Mouse (Mus musculus) neural tube, embryonic 14.5 days (tissue): ENCODE measurements at regions not wholly inside any gene's neighbourhood (a gene's known extent, or its start where the extent isn't known, plus 50 kb on each side); places are given as distances from the start of the nearest gene placed in this dataset.

Experiments used
- ATAC-seq: fragments of 200-750 bp; cut with Nextera tagmentation; 2 replicates; pipeline ENCODE4 v1.8.0; 2017; ENCODE audit warnings: low read depth, mild to moderate bottlenecking, moderate TSS enrichment, moderate library complexity
- H3K27ac ChIP-seq: fragments of 300-500 bp; sonication (generic); 2 replicates; pipeline ENCODE4 v1.5.1; 2014; ENCODE audit warnings: low read depth, mild to moderate bottlenecking, control low read depth, low read length, moderate library complexity, mixed read lengths
- H3K27me3 ChIP-seq: fragments of 300-500 bp; sonication (generic); 2 replicates; pipeline ENCODE4 v1.6.1; 2014; ENCODE audit warnings: low read length; ENCODE audit not compliant: control insufficient read depth, insufficient read depth
- H3K36me3 ChIP-seq: fragments of 300-500 bp; sonication (generic); 2 replicates; pipeline ENCODE4 v1.6.1; 2014; ENCODE audit warnings: low read length, mixed read lengths; ENCODE audit not compliant: control insufficient read depth, insufficient read depth
- H3K4me1 ChIP-seq: fragments of 300-500 bp; sonication (generic); 2 replicates; pipeline ENCODE4 v1.6.1; 2014; ENCODE audit warnings: low read length; ENCODE audit not compliant: control insufficient read depth, insufficient read depth
- H3K4me2 ChIP-seq: fragments of 300-500 bp; sonication (generic); 2 replicates; pipeline ENCODE4 v1.6.1; 2014; ENCODE audit warnings: mild to moderate bottlenecking, low read depth, low read length, control low read depth
- H3K4me3 ChIP-seq: fragments of 300-500 bp; sonication (generic); 2 replicates; pipeline ENCODE4 v1.5.1; 2014; ENCODE audit warnings: low read depth, low read length, control low read depth, mixed read lengths
- H3K9ac ChIP-seq: fragments of 300-500 bp; sonication (generic); replicated peaks from 2 replicates; pipeline ENCODE4 v1.6.1; 2014; ENCODE audit warnings: low read depth, mild to moderate bottlenecking, control low read depth, low read length, mixed read lengths
- H3K9me3 ChIP-seq: fragments of 300-500 bp; sonication (generic); 2 replicates; pipeline ENCODE4 v1.6.1; 2016; ENCODE audit warnings: low read length; ENCODE audit not compliant: control insufficient read depth
- WGBS: fragments of 180-500 bp; shearing (Covaris S2); extraction: QIAGEN DNeasy Blood & Tissue Kit; methylation state at CpG from one replicate; pipeline ENCODE4 v1.1.7; 2014; 5-methylcytosine and 5-hydroxymethylcytosine counted together

- H3K27ac ChIP-seq, result no peak overlapping the region
- no peaks in the 10 kb centered on the region for H3K9me3 ChIP-seq
- ATAC-seq, result no peak
- 58% methylated on average over 19 of the region's 19 CpGs for WGBS
- no peak overlapping the region for H3K4me2 ChIP-seq
- H3K9ac ChIP-seq, result no peak overlapping the region
- no peaks in the 10 kb centered on the region for H3K27me3 ChIP-seq
- H3K4me3 ChIP-seq, result no peak overlapping the region
- H3K4me1 ChIP-seq, result 0 out of 2 replicates have a peak, but pooled peaks cover 3% of the 10 kb centered on the region
- no peaks in the 10 kb centered on the region for H3K36me3 ChIP-seq
These were observed 170.8 kb downstream of the Maf start for GRCm38 (mm10) chr8:115536554-115537346.

- H3K27ac ChIP-seq, result no peak overlapping the region
- H3K9ac ChIP-seq, result no peak overlapping the region
- H3K4me3 ChIP-seq, result no peak overlapping the region
- no peak overlapping the region for H3K4me2 ChIP-seq
- H3K9me3 ChIP-seq, result no peaks in the 10 kb centered on the region
- no peak for ATAC-seq
- no peaks in the 10 kb centered on the region for H3K27me3 ChIP-seq
- H3K36me3 ChIP-seq, result no peaks in the 10 kb centered on the region
- H3K4me1 ChIP-seq, result 0 out of 2 replicates have a peak, but pooled peaks cover 3% of the 10 kb centered on the region
- 73% methylated on average over 8 of the region's 8 CpGs for WGBS
These were observed 171.6 kb downstream of the Maf start for GRCm38 (mm10) chr8:115536001-115536400.

DNA sequence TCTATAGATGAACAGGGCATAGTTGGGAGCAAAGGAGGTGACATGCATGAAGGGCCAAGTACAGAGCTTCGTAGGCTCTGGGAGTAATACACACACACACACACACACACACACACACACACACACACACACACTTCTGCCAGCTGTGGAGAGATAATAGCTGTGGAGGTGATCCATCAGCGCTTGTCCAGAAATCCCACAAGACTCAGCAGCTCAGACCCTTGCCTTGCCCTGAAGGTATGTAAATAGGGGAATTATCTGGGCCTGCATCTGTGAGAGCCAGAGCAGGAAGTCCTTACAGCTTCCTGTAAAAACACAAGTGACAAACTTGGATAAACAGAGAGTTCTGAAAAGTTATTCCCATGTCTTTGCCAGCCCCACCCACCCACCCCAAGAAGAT lies 173.6 kb downstream of the Maf start:
- H3K4me3 ChIP-seq, result no peak overlapping the region
- H3K27me3 ChIP-seq, result no peaks in the 10 kb centered on the region
- H3K36me3 ChIP-seq, result no peaks in the 10 kb centered on the region
- H3K9me3 ChIP-seq, result no peaks in the 10 kb centered on the region
- 0 out of 2 replicates have a peak, but pooled peaks cover 3% of the 10 kb centered on the region for H3K4me1 ChIP-seq
- no peak for ATAC-seq
- H3K27ac ChIP-seq, result no peak overlapping the region
- no peak overlapping the region for H3K9ac ChIP-seq
- 57% methylated on average over 2 of the region's 2 CpGs for WGBS
- H3K4me2 ChIP-seq, result no peak overlapping the region

DNA sequence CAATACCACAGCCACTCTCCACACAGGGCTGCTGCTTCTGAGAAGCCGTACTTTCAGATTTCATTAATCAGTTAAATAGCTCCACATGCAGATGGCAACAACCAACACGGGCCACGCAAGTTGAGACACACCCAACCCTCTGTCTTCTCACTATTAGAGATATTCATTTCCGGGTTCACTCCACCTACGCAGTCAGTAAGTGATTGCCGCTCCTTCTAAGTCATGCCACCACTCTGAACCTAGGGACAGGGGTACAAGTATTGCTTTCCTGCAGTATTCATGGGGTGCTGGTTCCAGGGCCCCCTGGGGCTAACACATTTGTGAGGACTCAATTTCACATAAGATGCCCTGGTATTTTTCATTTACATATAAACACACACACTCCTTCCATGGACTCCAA lies 176.3 kb downstream of the Maf start:
- no peaks in the 10 kb centered on the region for H3K27me3 ChIP-seq
- no peak overlapping the region for H3K27ac ChIP-seq
- 0 out of 2 replicates have a peak, but pooled peaks cover under 1% of the 10 kb centered on the region for H3K4me1 ChIP-seq
- no peak overlapping the region for H3K4me2 ChIP-seq
- no peak overlapping the region for H3K9ac ChIP-seq
- no peak for ATAC-seq
- no peak overlapping the region for H3K4me3 ChIP-seq
- 94% methylated on average over 6 of the region's 6 CpGs for WGBS
- no peaks in the 10 kb centered on the region for H3K36me3 ChIP-seq
- no peaks in the 10 kb centered on the region for H3K9me3 ChIP-seq

DNA sequence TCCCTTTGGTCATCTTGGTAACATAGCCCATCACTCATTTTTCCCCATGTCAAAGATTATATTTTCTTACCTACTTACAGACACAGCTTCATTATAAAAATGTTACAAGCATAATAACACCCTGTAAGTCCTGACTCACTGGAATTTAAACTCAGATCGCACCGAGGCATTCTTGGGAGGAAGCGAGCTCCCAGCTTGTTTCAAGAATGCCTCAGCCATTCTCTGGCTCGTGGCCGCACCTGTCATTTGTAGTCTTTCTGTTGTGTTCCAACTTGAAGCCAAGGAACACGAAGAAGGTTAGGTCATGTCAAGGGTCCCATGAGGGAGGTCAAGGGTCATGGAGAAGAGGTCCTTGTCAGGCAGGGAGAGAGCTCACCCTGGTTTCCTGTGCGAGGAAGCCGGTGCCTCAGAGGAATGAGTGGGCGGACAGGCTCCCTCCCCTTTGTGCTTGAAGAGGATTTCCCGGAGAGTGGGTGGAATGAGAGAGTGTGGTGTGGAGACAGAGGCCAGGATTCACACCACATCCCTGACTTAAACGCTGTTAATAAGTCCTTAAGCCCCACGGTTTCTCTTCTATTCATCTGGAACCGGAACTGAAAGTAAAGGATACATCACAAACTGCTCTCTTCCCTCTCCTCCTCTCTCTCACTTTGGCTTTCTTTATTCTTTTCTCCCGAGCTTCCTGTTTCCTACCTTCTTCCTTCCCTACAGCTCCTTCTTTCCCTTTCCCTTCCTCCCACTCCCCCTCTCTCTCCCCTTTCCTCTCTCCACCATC lies 177.8 kb downstream of the Maf start:
- H3K27ac ChIP-seq, result no peak overlapping the region
- no peaks in the 10 kb centered on the region for H3K36me3 ChIP-seq
- no peak overlapping the region for H3K4me3 ChIP-seq
- H3K4me2 ChIP-seq, result no peak overlapping the region
- H3K9me3 ChIP-seq, result no peaks in the 10 kb centered on the region
- H3K9ac ChIP-seq, result no peak overlapping the region
- ATAC-seq, result no peak
- H3K27me3 ChIP-seq, result no peaks in the 10 kb centered on the region
- whole genome bisulfite sequencing, result 59% methylated on average over 14 of the region's 14 CpGs
- no peaks in the 10 kb centered on the region for H3K4me1 ChIP-seq

- Histone ChIP-seq H3K9me3 (no peaks in the 10 kb centered on the region), H3K36me3 (no peaks in the 10 kb centered on the region), H3K4me2 (no peak overlapping the region), H3K27me3 (no peaks in the 10 kb centered on the region), H3K9ac (no peak overlapping the region), H3K4me3 (no peak overlapping the region), H3K27ac (no peak overlapping the region), H3K4me1 (no peaks in the 10 kb centered on the region)
- 53% methylated on average over 11 of the region's 11 CpGs for WGBS
- ATAC-seq, result no peak
These were observed 178.7 kb downstream of the Maf start for GRCm38 (mm10) chr8:115528879-115529278.

- H3K27ac ChIP-seq, result no peak overlapping the region
- H3K4me1 ChIP-seq, result no peaks in the 10 kb centered on the region
- H3K27me3 ChIP-seq, result no peaks in the 10 kb centered on the region
- H3K4me2 ChIP-seq, result no peak overlapping the region
- no peak overlapping the region for H3K4me3 ChIP-seq
- H3K9ac ChIP-seq, result no peak overlapping the region
- no peaks in the 10 kb centered on the region for H3K36me3 ChIP-seq
- H3K9me3 ChIP-seq, result no peaks in the 10 kb centered on the region
- no peak for ATAC-seq
- 94% methylated on average over 8 of the region's 8 CpGs for WGBS
These were observed 182.4 kb downstream of the Maf start for GRCm38 (mm10) chr8:115525149-115525548.

DNA sequence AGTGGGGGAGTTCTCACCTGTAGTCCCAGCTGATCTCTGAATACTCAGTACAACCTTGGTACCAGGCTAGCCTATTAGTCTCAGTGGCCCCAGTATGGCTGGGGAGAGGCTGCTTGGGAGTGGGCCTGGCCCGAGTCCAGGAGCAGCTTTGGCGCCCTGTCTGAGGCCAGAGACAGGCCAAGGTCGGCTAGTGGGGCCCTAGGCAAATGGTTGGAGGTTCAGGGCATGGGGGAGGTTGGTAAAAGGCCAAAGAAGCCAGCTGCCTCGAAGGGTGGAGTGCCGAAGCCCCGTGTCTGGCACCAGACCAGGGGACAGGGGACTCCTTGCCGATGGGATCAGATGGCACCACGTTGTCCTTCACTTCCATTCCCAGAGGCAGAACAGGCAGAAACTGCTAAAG lies 182.9 kb downstream of the Maf start:
- Histone ChIP-seq H3K36me3 (no peaks in the 10 kb centered on the region), H3K27ac (no peak overlapping the region), H3K4me1 (no peaks in the 10 kb centered on the region), H3K9me3 (no peaks in the 10 kb centered on the region), H3K9ac (no peak overlapping the region), H3K27me3 (no peaks in the 10 kb centered on the region), H3K4me2 (no peak overlapping the region), H3K4me3 (no peak overlapping the region)
- 82% methylated on average over 8 of the region's 8 CpGs for WGBS
- ATAC-seq, result no peak

DNA sequence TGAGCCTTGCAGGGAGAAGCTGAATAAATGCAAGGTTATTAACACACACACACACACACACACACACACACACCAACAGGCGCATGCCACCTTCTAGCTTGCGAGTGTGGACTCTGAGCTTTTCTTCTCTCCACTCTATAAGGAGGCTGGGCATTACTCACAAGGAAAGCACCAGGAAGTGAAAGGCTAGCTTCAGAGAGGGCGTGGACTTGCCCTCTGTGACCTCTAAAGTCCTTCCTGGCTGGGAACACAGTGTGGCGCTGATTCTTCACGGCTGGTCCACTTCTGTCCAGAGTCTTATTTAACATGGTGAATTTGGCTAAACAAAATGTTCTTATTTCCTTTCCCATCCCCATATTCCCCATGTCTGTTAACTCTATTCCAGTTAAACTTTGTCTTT lies 185.1 kb downstream of the Maf start:
- H3K27ac ChIP-seq, result no peak overlapping the region
- H3K9ac ChIP-seq, result no peak overlapping the region
- H3K27me3 ChIP-seq, result no peaks in the 10 kb centered on the region
- no peaks in the 10 kb centered on the region for H3K36me3 ChIP-seq
- WGBS, result 80% methylated on average over 5 of the region's 5 CpGs
- H3K4me2 ChIP-seq, result no peak overlapping the region
- no peaks in the 10 kb centered on the region for H3K9me3 ChIP-seq
- ATAC-seq, result no peak
- no peaks in the 10 kb centered on the region for H3K4me1 ChIP-seq
- H3K4me3 ChIP-seq, result no peak overlapping the region
